Mouse (Mus musculus) left cerebral cortex, postnatal 10 days (tissue): ENCODE measurements around the gene Amy2a2. TPM values are rescaled to one million over a fixed set of nuclear protein-coding genes. Genes with fewer than 3 reads are reported as not detected.
"Not testable (repeated sequence)": the region's sequence is repeated elsewhere in the genome, so short reads cannot be mapped to it uniquely, and the experiment has no call there.

ENCODE experiments used
- DNase-seq, 2 experiments: peaks; one replicate each; pipeline ENCODE4 v3.0.0; 2021 to 2022; ENCODE audit warnings: low spot score in 2 of 2, mixed read lengths in 1 of 2; ENCODE audit errors: extremely low spot score in 1 of 2
- intact Hi-C: fragments of 180-260 bp; cut with DNase I; formaldehyde crosslinking; loops from one replicate; pipeline ENCODE4 v1.15.1; 2025
- total RNA-seq, 2 experiments: library from RNA; stranded (reverse); gene quantifications; 2 replicates each; pipeline ENCODE4 v1.2.3; 2021

The Amy2a2 gene
- total RNA-seq, result not detected

DNA sequence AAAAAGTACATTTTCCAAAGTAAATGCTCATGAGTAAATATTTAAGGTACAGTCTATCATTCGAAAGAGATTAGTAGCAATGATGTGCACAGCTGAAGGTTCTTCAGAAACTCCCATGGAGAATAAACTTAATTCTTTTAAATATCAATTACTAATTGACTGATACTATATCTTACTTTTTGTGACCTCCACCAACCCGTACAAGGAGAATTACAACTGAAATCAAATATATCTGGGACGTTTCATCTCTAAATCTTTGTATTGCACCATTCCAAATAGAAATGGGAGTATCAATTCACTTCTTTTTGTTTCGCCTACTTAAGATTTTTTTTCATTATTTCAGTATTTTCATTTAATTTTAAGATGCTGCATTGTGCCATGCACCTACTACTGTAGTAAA, at the start of gene Amy2a2:
Amy2a2 (minus strand) TSS at position 101 of the 400 bp plus-strand sequence.
- DNase-seq, intact Hi-C loops: not testable (repeated sequence)

DNA sequence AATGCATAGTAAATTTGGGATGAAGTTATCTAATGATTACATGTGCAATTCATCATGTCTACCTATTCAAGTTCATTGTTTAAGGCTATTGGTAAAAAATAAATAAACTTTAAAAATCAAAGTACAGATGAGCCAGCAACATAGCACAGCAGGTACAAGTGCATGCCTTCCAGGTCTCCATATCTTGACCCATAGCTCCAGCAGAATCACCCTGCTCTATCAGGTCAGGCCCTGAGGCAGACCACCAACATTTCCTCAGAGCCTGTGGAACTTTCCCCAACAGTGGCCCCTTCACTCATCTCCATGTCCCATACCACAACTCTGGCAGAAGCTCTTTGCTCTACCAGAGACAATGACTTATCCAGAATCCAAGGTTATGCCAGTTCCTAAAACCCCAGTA, 11.0 kb downstream of the Amy2a2 start:
- DNase-seq, intact Hi-C loops: not testable (repeated sequence)

DNA sequence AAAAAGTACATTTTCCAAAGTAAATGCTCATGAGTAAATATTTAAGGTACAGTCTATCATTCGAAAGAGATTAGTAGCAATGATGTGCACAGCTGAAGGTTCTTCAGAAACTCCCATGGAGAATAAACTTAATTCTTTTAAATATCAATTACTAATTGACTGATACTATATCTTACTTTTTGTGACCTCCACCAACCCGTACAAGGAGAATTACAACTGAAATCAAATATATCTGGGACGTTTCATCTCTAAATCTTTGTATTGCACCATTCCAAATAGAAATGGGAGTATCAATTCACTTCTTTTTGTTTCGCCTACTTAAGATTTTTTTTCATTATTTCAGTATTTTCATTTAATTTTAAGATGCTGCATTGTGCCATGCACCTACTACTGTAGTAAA, 32.5 kb downstream of the Amy2a2 start, which contains the start of gene Amy2a3:
Amy2a3 (minus strand) TSS at position 101 of the 400 bp plus-strand sequence.
- intact Hi-C loops, DNase-seq: not testable (repeated sequence)

DNA sequence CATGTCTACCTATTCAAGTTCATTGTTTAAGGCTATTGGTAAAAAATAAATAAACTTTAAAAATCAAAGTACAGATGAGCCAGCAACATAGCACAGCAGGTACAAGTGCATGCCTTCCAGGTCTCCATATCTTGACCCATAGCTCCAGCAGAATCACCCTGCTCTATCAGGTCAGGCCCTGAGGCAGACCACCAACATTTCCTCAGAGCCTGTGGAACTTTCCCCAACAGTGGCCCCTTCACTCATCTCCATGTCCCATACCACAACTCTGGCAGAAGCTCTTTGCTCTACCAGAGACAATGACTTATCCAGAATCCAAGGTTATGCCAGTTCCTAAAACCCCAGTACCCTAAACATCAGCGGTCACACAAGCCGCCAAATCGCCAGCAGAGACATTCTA, 43.5 kb downstream of the Amy2a2 start:
- intact Hi-C loops, DNase-seq: not testable (repeated sequence)

Other genes with a start within 250 kb of the Amy2a2 start
- gene Amy2a5, start 97.8 kb downstream of the Amy2a2 start, total RNA-seq, result under 1 TPM; 0.09 to 0.16 TPM
- not detected for gene Amy2a4, start 65.2 kb downstream of the Amy2a2 start, total RNA-seq
- not detected for gene Amy2a3, start 32.6 kb downstream of the Amy2a2 start, total RNA-seq
- gene Amy2a1, start 175.8 kb upstream of the Amy2a2 start, total RNA-seq, result not detected